Mouse (Mus musculus): Measurements from ENCODE around the gene Nat8.
"Not testable (repeated sequence)": the region's sequence is repeated elsewhere in the genome, so short reads cannot be mapped to it uniquely, and the experiment has no call there.

GRCm38 (mm10) chr6:85869006-85869405 lies 37.1 kb upstream of the Nat8 start, which contains the start of gene Nat8f2:
- TF ChIP-seq CTCF (IDR thresholded peaks at IDR 0.05; ENCODE audit: borderline replicate concordance, extremely low read depth, insufficient read depth, insufficient read length); POLR2A (IDR thresholded peaks at IDR 0.05; ENCODE audit: borderline replicate concordance, extremely low read depth, insufficient read depth, insufficient read length, poor library complexity, severe bottlenecking): not testable (repeated sequence)
